Mouse (Mus musculus) heart, postnatal 14 days (tissue): ENCODE results near the gene Ankrd27. TPM values are rescaled to one million over a fixed set of nuclear protein-coding genes. Genes with fewer than 3 reads are reported as not detected.

Source experiments
- DNase-seq, 2 experiments: peaks; one replicate each; pipeline ENCODE4 v3.0.0; 2021 to 2022
- intact Hi-C: fragments of 180-260 bp; cut with DNase I; formaldehyde crosslinking; loops from one replicate; pipeline ENCODE4 v1.15.1; 2025
- total RNA-seq, 2 experiments: library from RNA; stranded (reverse); gene quantifications; 2 replicates each; pipeline ENCODE4 v1.2.3; 2021

Ankrd27 gene
- total RNA-seq, 2 experiments from 2014 or later: 15.6 to 15.8 TPM

GRCm38 (mm10) chr7:35622626-35623025 is 36.6 kb downstream of the Ankrd27 start:
- DNase-seq: no peak
- intact Hi-C loops: no loop called here

- intact Hi-C loops: no loop called here
- DNase-seq: no peak
Observed at GRCm38 (mm10) chr7:35626038-35626437, 40.0 kb downstream of the Ankrd27 start.

- intact Hi-C loops: no loop called here
- DNase-seq: no peak
Observed at GRCm38 (mm10) chr7:35627371-35627770, 41.3 kb downstream of the Ankrd27 start.

DNA sequence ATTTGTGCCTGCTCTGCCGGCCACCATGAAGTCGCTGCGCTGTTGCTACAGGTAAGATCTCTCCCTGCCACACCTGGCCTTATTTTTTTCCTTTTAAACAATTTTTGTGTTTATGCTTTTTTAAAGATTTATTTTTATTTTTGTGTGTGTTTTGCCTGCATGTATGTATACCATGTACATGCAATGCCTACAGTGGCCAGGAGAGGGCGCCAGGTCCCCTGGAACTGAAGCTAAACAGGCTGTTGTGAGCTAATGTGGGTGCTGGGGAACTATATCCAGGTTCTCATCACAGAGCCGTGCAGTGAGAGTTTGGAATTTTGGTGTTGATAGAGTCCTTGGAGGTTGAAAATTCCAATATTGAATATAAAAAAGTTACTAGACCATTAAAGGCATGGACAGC is 42.5 kb downstream of the Ankrd27 start:
- peak; percentile 21 to 22 for DNase-seq
- intact Hi-C loops: no loop called here

DNA sequence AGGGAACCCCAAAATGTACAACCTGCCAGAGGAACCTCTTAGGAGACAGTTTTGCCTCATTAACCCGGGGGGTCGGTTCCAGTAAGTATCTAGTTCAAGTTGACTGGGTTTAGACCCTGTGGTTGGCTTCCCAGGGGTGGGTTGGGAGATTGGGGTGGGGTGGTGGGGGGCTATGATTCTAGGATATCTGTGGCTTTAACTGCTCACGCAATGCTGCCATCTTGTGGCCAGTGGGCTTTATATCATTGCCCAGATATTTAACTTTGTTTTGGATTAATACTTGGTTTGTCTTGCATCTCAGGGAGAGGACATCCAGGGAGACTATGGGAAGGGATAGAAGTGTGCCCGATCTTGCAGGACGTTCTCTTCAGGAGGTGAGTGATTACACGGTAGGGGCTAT is 50.2 kb downstream of the Ankrd27 start:
- peak; percentile 17 to 50 for DNase-seq
- intact Hi-C loops: loop anchor here (2.0 kb wide), 1 partner anchor 89 kb away; no protein-coding TSS in a partner anchor

GRCm38 (mm10) chr7:35636874-35637273 is 50.8 kb downstream of the Ankrd27 start:
- intact Hi-C loops: loop anchor here (2.0 kb wide), 1 partner anchor 90 kb away; no protein-coding TSS in a partner anchor
- no peak for DNase-seq

DNA sequence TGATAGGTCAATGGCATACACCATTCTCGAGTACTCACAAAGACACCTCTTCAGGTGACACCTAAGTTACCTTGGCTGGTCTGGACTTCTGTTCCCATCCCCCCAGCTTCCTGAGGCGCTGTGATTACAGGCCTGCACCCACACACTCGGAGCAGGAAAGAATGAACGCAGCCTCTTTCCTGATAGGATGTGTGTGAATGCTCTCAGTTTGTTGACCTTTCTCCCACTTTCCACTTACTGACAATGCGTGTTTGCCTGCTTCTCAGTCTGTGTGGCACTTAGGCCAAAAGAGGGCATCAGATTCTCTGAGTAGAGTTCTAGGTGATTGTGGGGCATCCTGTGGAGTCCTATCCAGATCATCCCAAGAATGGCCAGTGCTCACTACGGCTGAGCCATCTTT is 54.0 kb downstream of the Ankrd27 start:
- DNase-seq: no peak
- intact Hi-C loops: no loop called here

DNA sequence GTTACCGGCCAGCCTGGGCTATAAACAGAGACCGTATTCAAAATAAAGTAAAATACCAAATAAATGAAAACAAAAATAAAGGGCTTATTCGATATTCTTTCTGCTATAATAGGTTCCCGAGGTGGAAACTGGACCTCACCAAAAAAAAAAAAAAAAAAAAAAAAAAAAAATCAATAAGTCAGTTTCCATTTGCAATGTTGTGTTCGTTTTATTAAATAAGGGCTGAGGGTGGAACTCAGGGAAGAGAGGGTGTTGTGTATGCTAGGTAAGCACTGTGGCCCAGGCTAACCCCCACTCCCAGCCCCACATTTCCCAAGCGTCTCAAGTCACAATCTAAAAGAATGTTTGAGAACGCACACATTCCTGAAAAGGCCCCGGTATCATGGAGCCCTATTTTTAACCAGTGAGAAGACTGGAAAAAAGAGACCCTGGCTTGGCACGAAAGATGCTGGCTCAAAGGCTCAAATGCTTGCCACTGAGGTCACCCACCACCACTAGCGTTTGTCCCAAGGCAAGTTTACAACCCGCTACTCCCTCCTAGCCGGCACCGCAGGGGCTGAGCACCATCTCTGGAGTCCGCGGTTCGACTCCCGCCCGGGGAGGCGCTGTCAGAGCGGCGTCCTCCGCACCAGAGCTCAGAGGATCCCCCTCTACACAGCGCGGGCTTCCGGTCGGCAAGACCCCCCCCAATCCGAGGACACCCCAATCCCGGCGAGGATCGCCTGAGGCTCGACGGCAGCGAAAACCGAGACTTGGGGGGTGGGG is 60.5 kb downstream of the Ankrd27 start:
- intact Hi-C loops: no loop called here
- peak in 1 of 2 experiments; percentile 35 for DNase-seq

- intact Hi-C loops: no loop called here
- peak; percentile 99 to 100 for DNase-seq
Observed at GRCm38 (mm10) chr7:35647101-35647698, 61.2 kb downstream of the Ankrd27 start, which contains the start of gene Pdcd5. Gene Pdcd5 (minus strand): TSS chr7:35647521.

DNA sequence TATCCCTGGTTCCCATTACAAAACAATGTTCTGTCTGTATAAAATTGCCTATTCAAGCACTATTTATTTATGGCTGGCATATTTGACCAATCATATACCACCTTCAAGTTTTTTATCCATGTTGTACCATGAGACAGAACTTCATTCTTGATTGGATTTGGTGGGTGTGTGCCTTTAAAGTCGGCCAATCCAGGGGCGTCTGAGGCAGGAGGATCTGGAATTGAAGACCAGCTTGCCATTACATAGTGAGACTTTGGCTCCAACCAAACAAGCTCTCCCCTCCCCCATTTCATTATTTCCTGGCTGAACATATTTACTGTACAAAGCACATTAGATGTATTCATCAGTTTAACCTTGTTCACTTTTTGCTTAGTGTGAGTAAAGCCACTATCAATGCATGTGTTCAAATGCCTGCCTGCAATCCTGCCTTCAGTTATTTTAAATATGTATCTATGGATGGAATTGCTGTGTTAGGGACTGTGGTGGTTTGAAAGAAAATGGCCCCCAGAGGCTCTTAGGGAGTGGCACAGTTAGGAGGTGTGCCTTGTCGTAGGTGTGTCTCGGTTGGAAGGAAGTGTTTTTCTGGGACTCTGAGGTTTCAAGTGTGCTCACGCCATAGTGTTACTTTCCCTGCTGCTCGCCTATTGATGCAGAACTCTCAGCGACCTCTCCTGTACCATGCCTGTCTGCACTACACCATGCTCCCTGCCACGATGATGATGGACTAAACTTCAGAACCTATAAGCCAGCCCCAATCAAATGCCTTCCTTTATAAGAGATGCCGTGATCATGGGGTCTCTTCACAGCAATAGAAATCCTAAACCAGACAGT is 62.4 kb downstream of the Ankrd27 start:
- no peak for DNase-seq
- intact Hi-C loops: no loop called here

DNA sequence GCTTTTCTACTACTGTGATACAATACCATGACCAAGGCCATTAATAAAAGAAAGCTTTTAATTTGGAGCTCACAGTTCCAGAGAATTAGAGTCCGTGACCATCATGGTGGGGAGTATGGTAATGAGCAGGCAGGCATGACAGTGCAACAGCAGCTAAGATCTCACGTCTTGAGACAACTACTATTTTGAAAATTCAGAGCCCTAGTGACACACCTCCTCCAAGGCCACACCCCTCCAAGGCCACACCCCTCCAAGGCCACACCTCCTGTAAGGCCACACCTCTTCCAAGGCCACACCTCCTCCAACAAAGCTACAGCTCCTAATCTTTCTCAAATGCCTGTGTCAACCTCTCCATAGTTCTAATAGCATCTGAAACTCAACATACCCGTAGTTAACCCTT is 63.0 kb downstream of the Ankrd27 start:
- intact Hi-C loops: no loop called here
- DNase-seq: peak in 1 of 2 experiments; percentile 26

GRCm38 (mm10) chr7:35650716-35651410 is 64.8 kb downstream of the Ankrd27 start:
- peak in 1 of 2 experiments; percentile 8 for DNase-seq
- intact Hi-C loops: no loop called here

DNA sequence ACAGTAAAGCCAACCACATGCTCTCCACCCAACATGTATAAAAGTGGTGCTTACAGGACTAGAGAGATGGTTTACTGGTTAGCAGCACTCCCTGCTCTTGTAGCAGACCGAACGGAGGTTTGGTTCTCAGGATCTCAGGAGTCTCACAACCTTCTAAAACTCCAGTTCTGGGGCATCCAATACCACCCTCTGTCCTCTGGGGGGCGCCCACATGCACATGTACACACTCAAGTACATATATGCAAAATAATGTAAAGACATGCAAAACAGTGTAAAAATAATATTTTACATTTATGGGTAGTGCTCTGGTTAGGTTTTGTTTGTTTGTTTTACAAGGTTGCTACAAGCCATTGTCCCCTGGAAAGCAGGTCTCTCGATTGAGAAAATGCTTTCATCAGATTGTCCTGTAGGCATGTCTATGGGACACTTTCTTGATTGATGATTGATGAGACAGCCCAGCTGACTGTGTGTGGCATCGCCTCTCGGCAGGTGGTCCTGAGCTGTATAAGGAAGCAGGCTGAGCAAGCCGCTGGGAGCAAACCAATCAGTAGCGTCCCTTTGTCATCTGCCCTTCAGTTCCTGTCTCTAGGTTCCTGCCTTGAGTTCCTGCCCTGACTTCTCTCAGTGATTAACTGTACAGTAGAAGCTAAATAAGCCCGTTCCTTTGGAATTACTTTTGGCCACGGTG is 65.7 kb downstream of the Ankrd27 start:
- no peak for DNase-seq
- intact Hi-C loops: no loop called here

DNA sequence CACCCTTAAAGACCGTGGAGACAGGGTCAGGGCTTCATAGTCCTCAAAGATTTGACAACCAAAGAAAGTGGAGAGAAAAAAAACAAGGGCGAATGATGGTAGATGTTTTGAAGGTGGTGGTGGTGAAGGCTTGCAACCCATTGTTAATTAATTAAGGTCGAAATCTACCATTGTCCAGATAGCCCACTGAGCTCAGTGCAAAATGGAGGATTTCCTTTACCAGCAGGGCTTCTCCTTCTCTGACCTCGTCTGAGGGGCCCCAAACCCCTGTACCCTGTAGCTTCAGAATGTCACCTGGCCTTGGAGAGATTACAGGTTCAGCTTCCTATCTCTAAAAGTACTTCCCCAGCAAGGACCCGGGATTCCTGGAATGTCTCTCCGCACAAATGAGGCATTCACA is 71.8 kb downstream of the Ankrd27 start:
- intact Hi-C loops: no loop called here
- no peak for DNase-seq

DNA sequence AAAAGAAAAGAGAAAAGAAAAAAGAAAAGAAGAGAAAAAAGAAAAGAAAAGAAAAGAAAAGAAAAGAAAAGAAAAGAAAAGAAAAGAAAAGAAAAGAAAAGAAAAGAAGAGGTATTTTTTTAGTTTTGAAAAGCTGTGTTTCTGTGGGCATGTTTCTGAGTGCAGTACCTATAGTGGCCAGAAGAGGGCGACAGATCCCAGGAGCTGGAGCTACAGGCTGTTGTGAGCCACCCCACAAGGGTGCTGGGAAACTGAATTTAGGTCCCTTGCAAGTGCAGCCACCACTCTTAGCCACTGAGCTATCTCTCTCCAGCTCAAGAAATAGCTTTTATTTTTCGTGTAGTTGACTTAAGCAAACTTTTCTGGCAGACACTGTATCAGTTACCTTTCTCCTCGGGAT is 73.1 kb downstream of the Ankrd27 start:
- peak; percentile 12 to 52 for DNase-seq
- intact Hi-C loops: no loop called here

- intact Hi-C loops: no loop called here
- no peak for DNase-seq
Observed at GRCm38 (mm10) chr7:35663790-35664376, 77.8 kb downstream of the Ankrd27 start.

DNA sequence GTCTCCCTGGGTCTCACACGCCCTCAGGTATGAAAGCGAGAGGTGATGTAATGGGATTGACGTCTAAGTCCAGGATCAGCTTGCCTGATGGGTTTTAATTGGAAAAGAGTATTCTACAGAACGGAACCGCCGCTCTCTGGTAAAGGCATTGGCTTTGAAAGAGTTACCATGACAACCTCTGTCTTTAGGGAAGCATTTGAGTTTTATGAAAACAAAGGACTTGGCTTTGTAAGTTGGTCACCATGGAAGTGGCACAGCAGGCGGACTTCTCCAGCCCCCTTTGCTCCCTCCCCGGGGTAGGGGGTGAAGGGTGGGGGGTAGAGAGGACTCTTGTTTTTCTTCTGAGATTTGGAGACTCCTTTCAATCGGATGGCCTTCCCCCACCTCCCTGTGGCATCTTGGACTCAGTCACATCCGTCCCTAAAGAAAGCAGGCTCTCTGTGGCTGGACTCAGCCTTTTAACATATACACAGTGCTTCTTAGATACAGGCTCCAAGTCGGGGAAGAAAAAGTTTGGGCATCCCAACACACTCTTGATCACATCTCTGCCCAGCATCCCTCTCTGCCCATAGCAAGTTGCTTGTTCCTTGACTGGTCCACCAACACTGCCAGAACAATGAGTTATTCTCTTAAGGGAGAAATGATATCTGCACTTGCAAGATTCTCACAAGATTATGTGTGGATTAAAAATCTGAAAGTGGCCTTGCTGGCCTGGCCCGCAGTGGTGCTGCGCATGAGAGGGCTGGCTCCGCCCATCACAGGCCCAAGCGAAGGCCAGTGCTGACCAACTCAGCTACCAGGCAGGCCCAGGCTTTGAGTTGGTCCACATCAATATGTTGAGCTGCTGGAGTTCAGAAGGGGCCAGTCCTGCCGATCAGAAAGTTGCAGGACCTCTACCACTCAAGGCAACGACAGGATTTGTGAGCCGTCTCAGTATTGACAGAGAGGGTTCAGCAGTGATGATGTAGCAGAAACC is 82.3 kb downstream of the Ankrd27 start:
- intact Hi-C loops: no loop called here
- no peak for DNase-seq

- intact Hi-C loops: loop anchor here (1.0 kb wide), 1 partner anchor 15 kb away; no protein-coding TSS in a partner anchor
- DNase-seq: no peak
Observed at GRCm38 (mm10) chr7:35678976-35679375, 92.9 kb downstream of the Ankrd27 start.
